Mouse (Mus musculus): ENCODE results near the gene Slc25a41. TPM values are rescaled to one million over a fixed set of nuclear protein-coding genes. Genes with fewer than 3 reads are reported as not detected.

Slc25a41 gene
- polyA plus RNA-seq, 1 experiment from 2014 or later, result not detected

- H3K9ac ChIP-seq (replicated peaks; ENCODE audit: low read depth), result peak within 1 kb of the TSS; percentile 66
- peak within 1 kb of the TSS; percentile 59 for H3K4me3 ChIP-seq (ENCODE audit: low read depth, low read length)
- DNase-seq (ENCODE audit: low spot score) (peak; percentile 99), ATAC-seq (peak; percentile 99)
- peaks cover 8% of the 10 kb centered on the region; the same call in 1 of the 2 replicates for H3K36me3 ChIP-seq (ENCODE audit: insufficient read depth, low read length)
- WGBS, result under 1% methylated on average over 52 of the region's 52 CpGs
- H3K4me1 ChIP-seq (ENCODE audit: insufficient read depth, low read depth, low read length), result no peaks in the 10 kb centered on the region
- H3K4me2 ChIP-seq (replicated peaks; ENCODE audit: low read depth, low read length), result peak within 1 kb of the TSS; percentile 83
- H3K9me3 ChIP-seq (ENCODE audit: low read length), result no peaks in the 10 kb centered on the region
- H3K27ac ChIP-seq (ENCODE audit: low read length), result peak within 1 kb of the TSS; percentile 38
- no peak for TF ChIP-seq EP300 (IDR thresholded peaks at IDR 0.05)
- no peak for TF ChIP-seq CTCF (IDR thresholded peaks at IDR 0.05)
- H3K27me3 ChIP-seq (replicated peaks; ENCODE audit: insufficient read depth, low read length), result no peaks in the 10 kb centered on the region
These were observed 51.2 kb downstream of the Slc25a41 start, which contains the start of gene Clpp for GRCm38 (mm10) chr17:56990115-56990746. Clpp (plus strand) TSS chr17:56990305.

GRCm38 (mm10) chr17:56989467-56990114, 51.9 kb downstream of the Slc25a41 start:
- Histone ChIP-seq H3K9me3 (ENCODE audit: low read length) (no peaks in the 10 kb centered on the region), H3K4me1 (ENCODE audit: insufficient read depth, low read depth, low read length) (no peaks in the 10 kb centered on the region), H3K27ac (ENCODE audit: low read length) (no peak overlapping the region; the same call in 1 of the 2 replicates), H3K4me3 (ENCODE audit: low read depth, low read length) (peak overlapping the region; percentile 59), H3K4me2 (replicated peaks; ENCODE audit: low read depth, low read length) (peak overlapping the region; percentile 83), H3K9ac (replicated peaks; ENCODE audit: low read depth) (peak overlapping the region; percentile 37), H3K36me3 (ENCODE audit: insufficient read depth, low read length) (peaks cover 8% of the 10 kb centered on the region; the same call in 1 of the 2 replicates), H3K27me3 (replicated peaks; ENCODE audit: insufficient read depth, low read length) (no peaks in the 10 kb centered on the region)
- DNase-seq (ENCODE audit: low spot score) (peak; percentile 95), ATAC-seq (peak; percentile 92)
- TF ChIP-seq EP300 (IDR thresholded peaks at IDR 0.05) (no peak), CTCF (IDR thresholded peaks at IDR 0.05) (no peak; the same call in 1 of the 2 replicates)
- 1% methylated on average over 25 of the region's 25 CpGs for WGBS

- DNase-seq (ENCODE audit: low spot score), result no peak
These were observed 52.5 kb downstream of the Slc25a41 start for GRCm38 (mm10) chr17:56988921-56989430.

GRCm38 (mm10) chr17:56988441-56988840, 53.0 kb downstream of the Slc25a41 start:
- no peak overlapping the region for H3K4me3 ChIP-seq (ENCODE audit: low read depth, low read length)
- H3K4me2 ChIP-seq (replicated peaks; ENCODE audit: low read depth, low read length), result no peak overlapping the region
- 76% methylated on average over 7 of the region's 7 CpGs for WGBS
- H3K27me3 ChIP-seq (replicated peaks; ENCODE audit: insufficient read depth, low read length), result no peaks in the 10 kb centered on the region
- H3K9ac ChIP-seq (replicated peaks; ENCODE audit: low read depth), result no peak overlapping the region
- ATAC-seq (no peak), DNase-seq (ENCODE audit: low spot score) (no peak)
- TF ChIP-seq CTCF (IDR thresholded peaks at IDR 0.05) (peak; percentile 32), EP300 (IDR thresholded peaks at IDR 0.05) (no peak)
- H3K4me1 ChIP-seq (ENCODE audit: insufficient read depth, low read depth, low read length), result no peaks in the 10 kb centered on the region
- no peaks in the 10 kb centered on the region for H3K9me3 ChIP-seq (ENCODE audit: low read length)
- H3K36me3 ChIP-seq (ENCODE audit: insufficient read depth, low read length), result no peaks in the 10 kb centered on the region
- H3K27ac ChIP-seq (ENCODE audit: low read length), result no peak overlapping the region

More at GRCm38 (mm10) chr17:56988921-56989430, 52.5 kb downstream of the Slc25a41 start:
- Histone ChIP-seq H3K9ac (replicated peaks; ENCODE audit: low read depth) (no peak overlapping the region), H3K27ac (ENCODE audit: low read length) (no peak overlapping the region), H3K36me3 (ENCODE audit: insufficient read depth, low read length) (peaks cover 5% of the 10 kb centered on the region; the same call in 1 of the 2 replicates), H3K4me1 (ENCODE audit: insufficient read depth, low read depth, low read length) (no peaks in the 10 kb centered on the region), H3K9me3 (ENCODE audit: low read length) (no peaks in the 10 kb centered on the region), H3K27me3 (replicated peaks; ENCODE audit: insufficient read depth, low read length) (no peaks in the 10 kb centered on the region), H3K4me3 (ENCODE audit: low read depth, low read length) (peak overlapping the region; percentile 59), H3K4me2 (replicated peaks; ENCODE audit: low read depth, low read length) (peak overlapping the region; percentile 83)
- no peak for ATAC-seq
- TF ChIP-seq EP300 (IDR thresholded peaks at IDR 0.05) (no peak), CTCF (IDR thresholded peaks at IDR 0.05) (peak; percentile 21)
- 65% methylated on average over 7 of the region's 7 CpGs for WGBS

- H3K9ac ChIP-seq (replicated peaks; ENCODE audit: low read depth), result no peak overlapping the region
- TF ChIP-seq CTCF (IDR thresholded peaks at IDR 0.05), result no peak
- no peak for TF ChIP-seq EP300 (IDR thresholded peaks at IDR 0.05)
- no peak for DNase-seq (ENCODE audit: low spot score)
- H3K4me1 ChIP-seq (ENCODE audit: insufficient read depth, low read depth, low read length), result no peaks in the 10 kb centered on the region
- no peaks in the 10 kb centered on the region for H3K27me3 ChIP-seq (replicated peaks; ENCODE audit: insufficient read depth, low read length)
- ATAC-seq, result no peak
- H3K9me3 ChIP-seq (ENCODE audit: low read length), result no peaks in the 10 kb centered on the region
- H3K36me3 ChIP-seq (ENCODE audit: insufficient read depth, low read length), result no peaks in the 10 kb centered on the region
- 75% methylated on average over 3 of the region's 3 CpGs for WGBS
- no peak overlapping the region for H3K4me3 ChIP-seq (ENCODE audit: low read depth, low read length)
- no peak overlapping the region for H3K27ac ChIP-seq (ENCODE audit: low read length)
- H3K4me2 ChIP-seq (replicated peaks; ENCODE audit: low read depth, low read length), result no peak overlapping the region
These were observed 55.2 kb downstream of the Slc25a41 start for GRCm38 (mm10) chr17:56986105-56986805.

- no peak for ATAC-seq
- no peaks in the 10 kb centered on the region for H3K4me1 ChIP-seq (ENCODE audit: insufficient read depth, low read depth, low read length)
These were observed 55.8 kb downstream of the Slc25a41 start for GRCm38 (mm10) chr17:56985656-56986055.

More at GRCm38 (mm10) chr17:56985656-56986055, 55.8 kb downstream of the Slc25a41 start:
- WGBS, result 79% methylated on average over 3 of the region's 3 CpGs
- no peak overlapping the region for H3K4me2 ChIP-seq (replicated peaks; ENCODE audit: low read depth, low read length)
- TF ChIP-seq CTCF (IDR thresholded peaks at IDR 0.05) (no peak), EP300 (IDR thresholded peaks at IDR 0.05) (no peak)
- no peak overlapping the region for H3K9ac ChIP-seq (replicated peaks; ENCODE audit: low read depth)
- no peak for DNase-seq (ENCODE audit: low spot score)
- no peak overlapping the region for H3K27ac ChIP-seq (ENCODE audit: low read length)
- H3K9me3 ChIP-seq (ENCODE audit: low read length), result no peaks in the 10 kb centered on the region
- H3K36me3 ChIP-seq (ENCODE audit: insufficient read depth, low read length), result no peaks in the 10 kb centered on the region
- no peak overlapping the region for H3K4me3 ChIP-seq (ENCODE audit: low read depth, low read length)
- no peaks in the 10 kb centered on the region for H3K27me3 ChIP-seq (replicated peaks; ENCODE audit: insufficient read depth, low read length)

Data from lung, postnatal 0 days (tissue).